12 mouse cellular contexts compared by ENCODE assay signal in the genomic region with DNA sequence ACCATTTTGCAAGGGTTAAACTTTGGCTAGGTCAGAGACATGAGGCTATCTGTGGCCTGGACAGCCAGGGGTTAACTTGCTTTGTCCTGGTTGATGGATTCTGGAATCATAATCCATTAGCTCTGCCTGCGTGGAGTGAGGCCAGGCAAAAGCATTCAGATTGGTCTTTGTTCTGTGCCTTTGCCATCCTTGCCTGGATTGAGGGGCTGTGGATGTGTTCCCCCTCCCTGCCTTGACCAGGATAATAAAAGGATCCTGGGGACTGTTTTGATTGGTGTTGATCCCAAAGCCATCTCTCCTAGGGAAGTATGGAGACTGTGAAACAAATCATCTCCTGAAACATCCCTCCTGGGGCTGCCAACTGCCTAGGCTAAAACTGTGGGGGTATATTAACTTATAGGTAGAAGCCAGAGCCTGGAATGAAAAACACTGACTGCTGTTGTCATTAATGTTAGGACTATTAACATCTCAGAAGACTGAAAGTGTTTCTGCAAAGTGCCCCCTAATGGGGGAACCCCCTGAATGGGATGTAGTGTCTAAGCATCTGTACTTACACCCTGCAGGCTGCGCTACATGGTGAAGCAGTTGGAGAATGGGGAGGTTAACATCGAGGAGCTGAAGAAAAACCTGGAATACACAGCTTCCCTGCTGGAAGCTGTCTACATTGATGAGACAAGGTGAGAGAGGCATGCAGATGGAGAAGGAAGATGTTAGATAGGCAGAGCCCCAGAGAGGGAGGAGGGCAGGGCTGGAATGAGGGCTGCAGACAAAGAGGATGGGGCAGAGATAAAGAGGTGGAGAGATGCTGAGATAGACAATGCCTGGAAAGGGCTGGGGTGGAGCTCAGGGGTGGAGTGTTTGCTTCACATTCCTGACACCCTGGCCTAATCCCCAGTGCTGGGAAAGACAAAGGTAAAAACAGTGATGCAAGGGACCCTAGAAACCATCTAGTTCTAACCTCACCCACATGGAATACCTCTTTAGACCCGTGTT. TPM values are rescaled to one million over a fixed set of nuclear protein-coding genes. Genes with fewer than 3 reads are reported as not detected.
DNase-seq lines count a peak whose midpoint lies in the region; ATAC-seq and TF ChIP-seq lines count a peak whose summit lies in the region.
"Had no signal": no experiment of that assay in that cellular context is flagged by ENCODE, and none has a peak within 500 bp of the region (broad histone marks: within the 10 kb centered on the region; RNA-seq: fewer than 3 reads in every experiment).

No protein-coding gene starts in this region.

- no peak for TF ChIP-seq POLR2A in heart, adult 2 months (IDR thresholded peaks at IDR 0.05; ENCODE audit: insufficient read depth, low read depth, low read length)

- no peaks in the 10 kb centered on the region for H3K36me3 ChIP-seq in heart, embryonic 15.5 days
- no peaks in the 10 kb centered on the region for H3K36me3 ChIP-seq in embryonic facial prominence, embryonic 12.5 days
- H3K36me3 ChIP-seq in hindbrain, embryonic 15.5 days, result peaks cover 14% of the 10 kb centered on the region
- peaks cover 28% of the 10 kb centered on the region for H3K36me3 ChIP-seq in neural tube, embryonic 13.5 days
- no peaks in the 10 kb centered on the region for H3K36me3 ChIP-seq in heart, adult 2 months (ENCODE audit: control insufficient read depth, insufficient read depth, low read length)

- ATAC-seq in heart, embryonic 15.5 days (replicated peaks; ENCODE audit: insufficient number of reproducible peaks, insufficient read depth, low FRiP score, low read depth), result no peak
- ATAC-seq in embryonic facial prominence, embryonic 12.5 days (ENCODE audit: insufficient number of reproducible peaks, insufficient read depth, low FRiP score, low TSS enrichment), result no peak
- peak; percentile 65 for ATAC-seq in hindbrain, embryonic 15.5 days (ENCODE audit: low FRiP score, low read depth)
- ATAC-seq in neural tube, embryonic 13.5 days (ENCODE audit: low read depth), result peak; percentile 67
- no peak for ATAC-seq in activated CD4-positive, CD25-positive, alpha-beta regulatory T cell, adult 4 months

- intact Hi-C loops in heart, adult 2 months (cut with DNase I), result no loop called here

- no peak for DNase-seq in heart, adult 11 months
- no peak for DNase-seq in yolk sac, embryonic 10.5 days (ENCODE audit: low spot score)
- DNase-seq in heart, adult 2 months, result no peak
- DNase-seq: gastrocnemius, postnatal 25 days had no signal

- no peak overlapping the region for H3K4me3 ChIP-seq in heart, embryonic 15.5 days
- H3K4me3 ChIP-seq in embryonic facial prominence, embryonic 12.5 days, result no peak overlapping the region
- H3K4me3 ChIP-seq in hindbrain, embryonic 15.5 days, result no peak overlapping the region
- no peak overlapping the region for H3K4me3 ChIP-seq in neural tube, embryonic 13.5 days
- no peak overlapping the region for H3K4me3 ChIP-seq in heart, adult 2 months

- peaks cover 14% of the 10 kb centered on the region for H3K4me1 ChIP-seq in heart, embryonic 15.5 days (replicated peaks)
- H3K4me1 ChIP-seq in embryonic facial prominence, embryonic 12.5 days, result peaks cover 14% of the 10 kb centered on the region
- peaks cover 55% of the 10 kb centered on the region for H3K4me1 ChIP-seq in hindbrain, embryonic 15.5 days (replicated peaks)
- peaks cover 68% of the 10 kb centered on the region for H3K4me1 ChIP-seq in neural tube, embryonic 13.5 days (replicated peaks)
- no peaks in the 10 kb centered on the region for H3K4me1 ChIP-seq in heart, adult 2 months (ENCODE audit: control insufficient read depth, insufficient read depth, low read length)

- H3K9me3 ChIP-seq in heart, embryonic 15.5 days (replicated peaks), result no peaks in the 10 kb centered on the region
- H3K9me3 ChIP-seq in embryonic facial prominence, embryonic 12.5 days, result no peaks in the 10 kb centered on the region
- H3K9me3 ChIP-seq in hindbrain, embryonic 15.5 days, result no peaks in the 10 kb centered on the region
- H3K9me3 ChIP-seq in neural tube, embryonic 13.5 days, result no peaks in the 10 kb centered on the region

- WGBS in heart, embryonic 15.5 days, result 33% methylated on average over 4 of the region's 4 CpGs
- WGBS in embryonic facial prominence, embryonic 12.5 days, result 24% methylated on average over 4 of the region's 4 CpGs
- WGBS in hindbrain, embryonic 15.5 days, result 9% methylated on average over 4 of the region's 4 CpGs
- 9% methylated on average over 4 of the region's 4 CpGs for WGBS in neural tube, embryonic 13.5 days
- 38% methylated on average over 4 of the region's 4 CpGs for WGBS in heart, adult 2 months

- TF ChIP-seq EP300 in heart, adult 2 months (IDR thresholded peaks at IDR 0.05; ENCODE audit: insufficient read depth, low read depth, low read length), result no peak

- no peaks in the 10 kb centered on the region for H3K27me3 ChIP-seq in heart, embryonic 15.5 days
- H3K27me3 ChIP-seq in embryonic facial prominence, embryonic 12.5 days, result no peaks in the 10 kb centered on the region
- no peaks in the 10 kb centered on the region for H3K27me3 ChIP-seq in hindbrain, embryonic 15.5 days
- no peaks in the 10 kb centered on the region for H3K27me3 ChIP-seq in neural tube, embryonic 13.5 days
- no peaks in the 10 kb centered on the region for H3K27me3 ChIP-seq in heart, adult 2 months (ENCODE audit: control insufficient read depth, insufficient read depth, low read length)

- no peak overlapping the region for H3K4me2 ChIP-seq in heart, embryonic 15.5 days
- H3K4me2 ChIP-seq in embryonic facial prominence, embryonic 12.5 days (replicated peaks), result no peak overlapping the region
- peak overlapping the region; percentile 2; the same call in 1 of the 2 replicates for H3K4me2 ChIP-seq in hindbrain, embryonic 15.5 days
- peak overlapping the region; percentile 22 for H3K4me2 ChIP-seq in neural tube, embryonic 13.5 days
- H3K4me2 ChIP-seq: liver, embryonic 11.5 days had no signal

- no peak overlapping the region for H3K27ac ChIP-seq in heart, embryonic 15.5 days
- 0 out of 2 replicates have a peak overlapping the region, but pooled peaks have one; percentile 63 for H3K27ac ChIP-seq in embryonic facial prominence, embryonic 12.5 days
- peak overlapping the region; percentile 84 for H3K27ac ChIP-seq in hindbrain, embryonic 15.5 days (replicated peaks)
- H3K27ac ChIP-seq in neural tube, embryonic 13.5 days (replicated peaks), result peak overlapping the region; percentile 95
- H3K27ac ChIP-seq in heart, adult 2 months, result no peak overlapping the region
- H3K27ac ChIP-seq: stomach, postnatal 0 days had no signal

- TF ChIP-seq CTCF in heart, adult 2 months (IDR thresholded peaks at IDR 0.05), result no peak

- H3K79me2 ChIP-seq in heart, adult 2 months (replicated peaks; ENCODE audit: control insufficient read depth, insufficient read depth, low read length), result no peaks in the 10 kb centered on the region

- H3K9ac ChIP-seq in heart, embryonic 15.5 days, result peak overlapping the region; percentile 11; the same call in 1 of the 2 replicates
- H3K9ac ChIP-seq in embryonic facial prominence, embryonic 12.5 days, result no peak overlapping the region
- H3K9ac ChIP-seq in hindbrain, embryonic 15.5 days, result peak overlapping the region; percentile 2; the same call in 1 of the 2 replicates
- peak overlapping the region; percentile 64 for H3K9ac ChIP-seq in neural tube, embryonic 13.5 days
- H3K9ac ChIP-seq in heart, adult 2 months (ENCODE audit: low read depth, low read length), result no peak overlapping the region

RNA-seq across cellular contexts. Expression of gene Pde1b, which starts 16.8 kb away (rescaled TPM):
- 2.1 and 3.5 TPM in 2 replicates for polyA plus RNA-seq in heart, embryonic 15.5 days (2015; fragmentation: Nextera tagmentation; extraction: Ambion mirVana)
- 8.2 and 9.1 TPM in 2 replicates for polyA plus RNA-seq in embryonic facial prominence, embryonic 12.5 days (2016; fragmentation: Nextera tagmentation; extraction: Ambion mirVana)
- polyA plus RNA-seq in hindbrain, embryonic 15.5 days (2015; fragmentation: Nextera tagmentation; extraction: Ambion mirVana), result 79.4 and 94.9 TPM in 2 replicates
- polyA plus RNA-seq in neural tube, embryonic 13.5 days (2015; fragmentation: Nextera tagmentation; extraction: Ambion mirVana), result 83.3 and 88.7 TPM in 2 replicates
- 1 to 10 TPM in 1 of 2 experiments, under 1 TPM in 1; 0.99 to 1.0 TPM for total RNA-seq in heart, adult 2 months (2021)
- 2.2 and 2.8 TPM in 2 replicates for polyA plus RNA-seq in heart, adult 2 months (2012; rRNA removed)
- 1 to 10 TPM; 2.5 to 4.2 TPM for polyA plus RNA-seq in activated CD4-positive, CD25-positive, alpha-beta regulatory T cell, adult 4 months (2017; shearing (Covaris generic))

RNA-seq across cellular contexts. Expression of gene Ppp1r1a, which starts 18.1 kb away (rescaled TPM):
- 55.3 and 62.0 TPM in 2 replicates for polyA plus RNA-seq in heart, embryonic 15.5 days (2015; fragmentation: Nextera tagmentation; extraction: Ambion mirVana)
- 21.1 and 22.6 TPM in 2 replicates for polyA plus RNA-seq in embryonic facial prominence, embryonic 12.5 days (2016; fragmentation: Nextera tagmentation; extraction: Ambion mirVana)
- 138 and 148 TPM in 2 replicates for polyA plus RNA-seq in hindbrain, embryonic 15.5 days (2015; fragmentation: Nextera tagmentation; extraction: Ambion mirVana)
- 83.1 and 93.7 TPM in 2 replicates for polyA plus RNA-seq in neural tube, embryonic 13.5 days (2015; fragmentation: Nextera tagmentation; extraction: Ambion mirVana)
- 10 to 100 TPM in 1 of 2 experiments, 1 to 10 TPM in 1; 9.0 to 11.6 TPM for total RNA-seq in heart, adult 2 months (2021)
- polyA plus RNA-seq in heart, adult 2 months (2012; rRNA removed), result 3.2 and 5.7 TPM in 2 replicates
- under 1 TPM in 1 of 2 experiments, not detected in 1; 0.74 TPM for polyA plus RNA-seq in activated CD4-positive, CD25-positive, alpha-beta regulatory T cell, adult 4 months (2017; shearing (Covaris generic))

RNA-seq across cellular contexts. Expression of gene Glycam1, which starts 45.2 kb away (rescaled TPM):
- polyA plus RNA-seq in heart, embryonic 15.5 days (2015; fragmentation: Nextera tagmentation; extraction: Ambion mirVana), result not detected in 2 replicates
- polyA plus RNA-seq in embryonic facial prominence, embryonic 12.5 days (2016; fragmentation: Nextera tagmentation; extraction: Ambion mirVana), result not detected in 2 replicates
- not detected in 2 replicates for polyA plus RNA-seq in hindbrain, embryonic 15.5 days (2015; fragmentation: Nextera tagmentation; extraction: Ambion mirVana)
- not detected in 2 replicates for polyA plus RNA-seq in neural tube, embryonic 13.5 days (2015; fragmentation: Nextera tagmentation; extraction: Ambion mirVana)
- total RNA-seq in heart, adult 2 months (2021), result not detected
- polyA plus RNA-seq in heart, adult 2 months (2012; rRNA removed), result not detected in 2 replicates
- polyA plus RNA-seq in activated CD4-positive, CD25-positive, alpha-beta regulatory T cell, adult 4 months (2017; shearing (Covaris generic)), result not detected
- total RNA-seq: gastrocnemius, postnatal 25 days had no signal
- polyA plus RNA-seq: C2C12; liver, embryonic 11.5 days had no signal

Comparison
In these comparisons a context has a peak if more than half of its experiments do, and no peak if none do; other contexts are left out.
1. H3K9ac ChIP-seq: peak in heart, embryonic 15.5 days (single experiment), hindbrain, embryonic 15.5 days (single experiment) and neural tube, embryonic 13.5 days (single experiment); none in embryonic facial prominence, embryonic 12.5 days (single experiment) and heart, adult 2 months (single experiment).
2. ATAC-seq: peak in hindbrain, embryonic 15.5 days (single experiment) and neural tube, embryonic 13.5 days (single experiment); none in heart, embryonic 15.5 days (single experiment), embryonic facial prominence, embryonic 12.5 days (single experiment) and activated CD4-positive, CD25-positive, alpha-beta regulatory T cell, adult 4 months (single experiment).
3. H3K27ac ChIP-seq: peak in embryonic facial prominence, embryonic 12.5 days (single experiment), hindbrain, embryonic 15.5 days (single experiment) and neural tube, embryonic 13.5 days (single experiment); none in heart, embryonic 15.5 days (single experiment) and heart, adult 2 months (single experiment).
4. H3K4me2 ChIP-seq: peak in hindbrain, embryonic 15.5 days (single experiment) and neural tube, embryonic 13.5 days (single experiment); none in heart, embryonic 15.5 days (single experiment) and embryonic facial prominence, embryonic 12.5 days (single experiment).